Mouse (Mus musculus) liver, embryonic 14.5 days (tissue): ENCODE measurements around the gene Gm28079. TPM values are rescaled to one million over a fixed set of nuclear protein-coding genes. Genes with fewer than 3 reads are reported as not detected.
"Not testable (repeated sequence)": the region's sequence is repeated elsewhere in the genome, so short reads cannot be mapped to it uniquely, and the experiment has no call there.

Source experiments
- ATAC-seq: fragments of 200-750 bp; cut with Nextera tagmentation; 2 replicates; pipeline ENCODE4 v1.8.0; 2017; ENCODE audit warnings: moderate number of reproducible peaks, mild to moderate bottlenecking, moderate library complexity; ENCODE audit not compliant: insufficient read depth
- DNase-seq, 3 experiments: peaks; one replicate each; pipeline ENCODE4 v3.0.0-alpha.2; 2012 to 2013; ENCODE audit warnings: low read depth in 3 of 3, low spot score in 3 of 3
- H3K27ac ChIP-seq: fragments of 300-500 bp; sonication (generic); 2 replicates; pipeline ENCODE4 v1.5.1; 2014; ENCODE audit warnings: moderate library complexity, mild to moderate bottlenecking, control low read depth, inconsistent platforms
- H3K27me3 ChIP-seq: fragments of 300-500 bp; sonication (generic); 2 replicates; pipeline ENCODE4 v1.6.1; 2014; ENCODE audit warnings: mild to moderate bottlenecking, low read length, moderate library complexity; ENCODE audit not compliant: control insufficient read depth, insufficient read depth
- H3K36me3 ChIP-seq: fragments of 300-500 bp; sonication (generic); replicated peaks from 2 replicates; pipeline ENCODE4 v1.6.1; 2014; ENCODE audit warnings: low read depth; ENCODE audit not compliant: control insufficient read depth, insufficient read depth
- H3K4me1 ChIP-seq, 2 experiments: fragments of 200-500 bp in 1 of 2; fragments of 300-500 bp in 1 of 2; sonication (generic) in 1 of 2; replicated peaks; 2 replicates each; pipeline ENCODE4 v1.6.1; 2012 to 2014; ENCODE audit warnings: antibody characterized with exemption in 1 of 2, inconsistent platforms in 1 of 2, low read length in 1 of 2; ENCODE audit not compliant: control insufficient read depth in 2 of 2, insufficient read depth in 2 of 2
- H3K4me2 ChIP-seq: fragments of 300-500 bp; sonication (generic); 2 replicates; pipeline ENCODE4 v1.6.1; 2014; ENCODE audit warnings: low read depth, mild to moderate bottlenecking, control low read depth, moderate library complexity
- H3K4me3 ChIP-seq, 2 experiments: fragments of 200-500 bp in 1 of 2; fragments of 300-500 bp in 1 of 2; sonication (generic) in 1 of 2; 2 replicates each; pipeline ENCODE4 v1.5.1; 2012 to 2014; ENCODE audit warnings: low read depth in 2 of 2, low read length in 2 of 2, mild to moderate bottlenecking in 2 of 2, control low read depth in 1 of 2, inconsistent platforms in 1 of 2, moderate library complexity in 1 of 2; ENCODE audit not compliant: insufficient read depth in 1 of 2
- H3K9ac ChIP-seq: fragments of 300-500 bp; sonication (generic); replicated peaks from 2 replicates; pipeline ENCODE4 v1.6.1; 2014; ENCODE audit warnings: mild to moderate bottlenecking, control low read depth, moderate library complexity
- H3K9me3 ChIP-seq: fragments of 300-500 bp; sonication (generic); 2 replicates; pipeline ENCODE4 v1.6.1; 2016; ENCODE audit warnings: low read length, mixed read lengths; ENCODE audit not compliant: control insufficient read depth
- WGBS: fragments of 180-500 bp; shearing (Covaris S2); extraction: QIAGEN DNeasy Blood & Tissue Kit; methylation state at CpG from one replicate; pipeline ENCODE4 v1.1.7; 2014; ENCODE audit not compliant: insufficient replicate concordance; 5-methylcytosine and 5-hydroxymethylcytosine counted together
- polyA plus RNA-seq, 2 experiments: library from polyadenylated mRNA; depleted of rRNA in 1 of 2; stranded (reverse) in 1 of 2; unstranded in 1 of 2; fragments of >200 nt; fragmentation: Nextera tagmentation in 1 of 2; extraction: Ambion mirVana in 1 of 2; gene quantifications; 2 replicates each; pipeline versions ENCODE4 v1.2.1 to v1.2.3; 2012 to 2014

Gm28079 gene
- polyA plus RNA-seq (2012; rRNA removed) (not detected in 2 replicates), polyA plus RNA-seq (2014; fragmentation: Nextera tagmentation; extraction: Ambion mirVana) (not detected in 2 replicates)

DNA sequence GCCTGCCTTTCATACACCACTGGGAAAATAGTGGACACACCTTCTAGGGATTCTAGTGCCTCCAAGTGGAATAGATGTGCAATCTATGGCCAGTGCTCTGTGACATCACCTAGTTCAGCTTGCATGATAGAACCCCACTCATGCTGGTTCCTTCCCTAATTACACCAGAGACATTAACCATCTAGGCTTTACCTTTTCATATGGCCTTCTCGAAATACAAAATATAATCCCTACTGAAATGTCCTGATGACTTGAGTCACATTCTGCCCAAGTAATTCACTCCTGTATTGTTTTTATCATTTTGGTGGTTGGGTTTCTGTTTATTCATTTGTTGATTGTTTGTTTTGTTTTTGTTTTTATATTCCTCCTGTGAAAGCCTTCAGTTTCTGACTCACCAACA, at the start of gene Gm28079:
Gene Gm28079, minus strand, starts transcription at position 101 of the 400 bp plus-strand sequence.
- not testable (repeated sequence) for H3K36me3 ChIP-seq, H3K4me3 ChIP-seq, H3K27me3 ChIP-seq, H3K4me2 ChIP-seq, ATAC-seq, H3K9me3 ChIP-seq, H3K9ac ChIP-seq, H3K27ac ChIP-seq, DNase-seq, H3K4me1 ChIP-seq
- WGBS: no CpG with 5 or more reads among the region's 1 CpGs
